Mouse (Mus musculus): ENCODE results near the gene Gm49391. TPM values are rescaled to one million over a fixed set of nuclear protein-coding genes. Genes with fewer than 3 reads are reported as not detected.

The Gm49391 gene
- total and polyA plus RNA-seq, 3 experiments = not detected

DNA sequence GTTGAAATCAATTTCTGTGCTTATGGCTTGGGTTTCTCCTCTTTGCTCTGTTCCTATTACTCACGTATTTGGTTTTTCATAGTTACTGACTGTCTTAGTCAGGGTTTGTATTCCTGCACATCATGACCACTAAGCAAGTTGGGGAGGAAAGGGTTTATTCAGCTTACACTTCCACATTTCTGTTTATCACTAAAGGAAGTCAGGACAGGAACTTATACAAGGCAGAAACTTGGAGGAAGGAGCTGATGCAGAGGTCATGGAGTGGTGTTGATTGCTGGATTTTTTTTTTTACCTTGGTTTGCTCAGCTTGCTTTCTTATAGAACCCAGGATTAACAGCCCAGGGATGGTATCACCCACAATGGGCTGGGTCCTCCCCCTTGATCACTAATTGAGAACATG lies 44.1 kb downstream of the Gm49391 start:
- Histone ChIP-seq H3K4me2 (ENCODE audit: insufficient read depth, low read depth, poor library complexity, severe bottlenecking) (no peak overlapping the region), H3K27me3 (replicated peaks) (no peaks in the 10 kb centered on the region), H3K4me3 (replicated peaks in 1 of 3; ENCODE audit: low read depth in 2 of 3, low read length in 2 of 3, poor library complexity in 1 of 3) (no peak overlapping the region), H3K36me3 (replicated peaks in 1 of 2; ENCODE audit: control insufficient read depth in 1 of 2, insufficient read depth in 1 of 2, low read length in 1 of 2) (no peaks in the 10 kb centered on the region), H3K9ac (ENCODE audit: insufficient read depth, low read depth) (no peak overlapping the region), H3K27ac (ENCODE audit: insufficient read depth, low read depth) (no peak overlapping the region), H3K4me1 (ENCODE audit: control insufficient read depth in 1 of 2, insufficient read depth in 2 of 2) (no peaks in the 10 kb centered on the region), H3K79me2 (replicated peaks; ENCODE audit: control insufficient read depth, extremely low read depth, insufficient read depth, poor library complexity, severe bottlenecking) (no peaks in the 10 kb centered on the region), H3K9me3 (replicated peaks; ENCODE audit: low read length) (peaks cover 33% of the 10 kb centered on the region)
- no peak for TF ChIP-seq CTCF (conservative IDR thresholded peaks at IDR 0.05 in 1 of 2, IDR thresholded peaks at IDR 0.05 in 1 of 2; ENCODE audit: low read depth in 2 of 2, low read length in 2 of 2)
- TF ChIP-seq RAD21 (IDR thresholded peaks at IDR 0.05; ENCODE audit: low read depth, low read length) = no peak
- TF ChIP-seq KAT2A (IDR thresholded peaks at IDR 0.05; ENCODE audit: insufficient replicate concordance, low read length) = no peak
- TF ChIP-seq GABPA (IDR thresholded peaks at IDR 0.05; ENCODE audit: insufficient replicate concordance, low read depth, low read length) = no peak
- TF ChIP-seq PAX5 (IDR thresholded peaks at IDR 0.05; ENCODE audit: low read length) = no peak
- no peak for TF ChIP-seq TBP (conservative IDR thresholded peaks at IDR 0.05; ENCODE audit: low read depth, low read length)
- TF ChIP-seq USF2 (conservative IDR thresholded peaks at IDR 0.05; ENCODE audit: low read depth, low read length) = no peak
- TF ChIP-seq ZNF384 (IDR thresholded peaks at IDR 0.05; ENCODE audit: low read depth, low read length) = no peak
- no peak for TF ChIP-seq USF1 (IDR thresholded peaks at IDR 0.05; ENCODE audit: low read depth, low read length)
- TF ChIP-seq MXI1 (IDR thresholded peaks at IDR 0.05; ENCODE audit: low read depth, low read length) = no peak
- TF ChIP-seq EP300 (IDR thresholded peaks at IDR 0.05; ENCODE audit: low read length) = no peak
- TF ChIP-seq MAX (IDR thresholded peaks at IDR 0.05; ENCODE audit: low read length) = no peak
- no peak for TF ChIP-seq CHD1 (IDR thresholded peaks at IDR 0.05; ENCODE audit: low read depth, low read length)
- no peak for TF ChIP-seq ZKSCAN1 (IDR thresholded peaks at IDR 0.05; ENCODE audit: borderline replicate concordance, low read depth, low read length)
- no peak for TF ChIP-seq SIN3A (IDR thresholded peaks at IDR 0.05; ENCODE audit: low read length)
- TF ChIP-seq UBTF (IDR thresholded peaks at IDR 0.05; ENCODE audit: low read depth, low read length) = no peak
- TF ChIP-seq NELFE (IDR thresholded peaks at IDR 0.05; ENCODE audit: low read depth, low read length) = no peak
- in situ Hi-C loops (cut with MboI; ENCODE audit: low pct_ligation_motif_present, low pct_unique_long_range_greater_than_20kb, low sequenced_read_pairs) (no loop called here), dilution Hi-C loops (cut with MboI; ENCODE audit: extremely low pct_ligation_motif_present, extremely low pct_unique_long_range_greater_than_20kb, low sequenced_read_pairs) (no loop called here)
- no peak for DNase-seq (ENCODE audit: extremely low read depth)

DNA sequence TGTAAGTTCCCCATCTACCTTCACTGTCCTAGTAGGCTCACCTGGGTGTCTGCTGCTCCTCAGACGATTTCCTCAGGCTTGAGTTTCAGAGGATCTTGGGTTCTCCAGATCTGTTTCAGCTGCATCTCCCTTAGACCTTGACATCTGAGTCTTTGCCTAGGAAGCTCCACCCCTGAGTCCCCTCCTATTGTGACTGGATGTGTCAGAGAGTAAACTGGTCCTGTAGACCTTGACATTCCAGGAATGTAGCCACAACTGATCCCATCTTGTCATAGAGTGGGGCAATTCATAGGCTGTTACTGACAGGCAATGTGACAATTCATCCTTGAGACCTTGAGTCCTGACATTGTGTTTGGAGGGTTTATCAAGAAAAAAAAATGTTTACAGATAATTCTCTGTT lies 72.1 kb downstream of the Gm49391 start, which contains the start of gene 4930486L24Rik:
Gene 4930486L24Rik, minus strand, starts transcription at position 195 of the 400 bp plus-strand sequence.
- Histone ChIP-seq H3K4me2 (ENCODE audit: insufficient read depth, low read depth, poor library complexity, severe bottlenecking) (no peak within 1 kb of the TSS), H3K4me3 (replicated peaks in 1 of 3; ENCODE audit: low read depth in 2 of 3, low read length in 2 of 3, poor library complexity in 1 of 3) (no peak within 1 kb of the TSS), H3K9me3 (replicated peaks; ENCODE audit: low read length) (peaks cover 36% of the 10 kb centered on the region), H3K79me2 (replicated peaks; ENCODE audit: control insufficient read depth, extremely low read depth, insufficient read depth, poor library complexity, severe bottlenecking) (no peaks in the 10 kb centered on the region), H3K9ac (ENCODE audit: insufficient read depth, low read depth) (no peak within 1 kb of the TSS), H3K36me3 (replicated peaks in 1 of 2; ENCODE audit: control insufficient read depth in 1 of 2, insufficient read depth in 1 of 2, low read length in 1 of 2) (no peaks in the 10 kb centered on the region), H3K4me1 (ENCODE audit: control insufficient read depth in 1 of 2, insufficient read depth in 2 of 2) (no peaks in the 10 kb centered on the region), H3K27ac (ENCODE audit: insufficient read depth, low read depth) (no peak within 1 kb of the TSS; the same call in 1 of the 2 replicates), H3K27me3 (replicated peaks) (no peaks in the 10 kb centered on the region)
- in situ Hi-C loops (cut with MboI; ENCODE audit: low pct_ligation_motif_present, low pct_unique_long_range_greater_than_20kb, low sequenced_read_pairs) = no loop called here
- dilution Hi-C loops (cut with MboI; ENCODE audit: extremely low pct_ligation_motif_present, extremely low pct_unique_long_range_greater_than_20kb, low sequenced_read_pairs) = no loop called here
- no peak for DNase-seq (ENCODE audit: extremely low read depth)
- TF ChIP-seq MYC (IDR thresholded peaks at IDR 0.05; ENCODE audit: low read depth, low read length) (no peak), CHD2 (IDR thresholded peaks at IDR 0.05; ENCODE audit: low read length) (no peak), TCF12 (IDR thresholded peaks at IDR 0.05; ENCODE audit: low read depth, low read length) (no peak), ZMIZ1 (IDR thresholded peaks at IDR 0.05; ENCODE audit: low read depth, low read length) (no peak), NRF1 (IDR thresholded peaks at IDR 0.05; ENCODE audit: low read depth, low read length) (no peak), ZC3H11A (IDR thresholded peaks at IDR 0.05; ENCODE audit: low read depth, low read length) (no peak), ELF1 (IDR thresholded peaks at IDR 0.05; ENCODE audit: low read depth, low read length) (no peak), NELFE (IDR thresholded peaks at IDR 0.05; ENCODE audit: low read depth, low read length) (no peak), RAD21 (IDR thresholded peaks at IDR 0.05; ENCODE audit: low read depth, low read length) (no peak), ZKSCAN1 (IDR thresholded peaks at IDR 0.05; ENCODE audit: borderline replicate concordance, low read depth, low read length) (no peak), ZNF384 (IDR thresholded peaks at IDR 0.05; ENCODE audit: low read depth, low read length) (no peak), IRF4 (IDR thresholded peaks at IDR 0.05; ENCODE audit: low read depth, low read length) (no peak), E2F4 (IDR thresholded peaks at IDR 0.05; ENCODE audit: insufficient replicate concordance, low read depth, low read length) (no peak), GABPA (IDR thresholded peaks at IDR 0.05; ENCODE audit: insufficient replicate concordance, low read depth, low read length) (no peak), CTCF (conservative IDR thresholded peaks at IDR 0.05 in 1 of 2, IDR thresholded peaks at IDR 0.05 in 1 of 2; ENCODE audit: low read depth in 2 of 2, low read length in 2 of 2) (no peak), SIN3A (IDR thresholded peaks at IDR 0.05; ENCODE audit: low read length) (no peak)
